Mouse (Mus musculus): ENCODE measurements at regions not wholly inside any gene's neighbourhood (a gene's known extent, or its start where the extent isn't known, plus 50 kb on each side); places are given as distances from the start of the nearest gene placed in this dataset.

GRCm38 (mm10) chr4:55194061-55194460 lies 155.8 kb upstream of the Rad23b start:
- Histone ChIP-seq H3K4me1 (ENCODE audit: control insufficient read depth, insufficient read depth, low read length) (peaks cover 10% of the 10 kb centered on the region), H3K27ac (ENCODE audit: insufficient read depth, low read depth, low read length) (no peak overlapping the region), H3K4me3 (ENCODE audit: insufficient read depth, low read length) (no peak overlapping the region)
- TF ChIP-seq POLR2A (IDR thresholded peaks at IDR 0.05; ENCODE audit: borderline replicate concordance, low read depth, low read length) = no peak
- TF ChIP-seq CTCF (IDR thresholded peaks at IDR 0.05; ENCODE audit: low read depth, low read length) = no peak

DNA sequence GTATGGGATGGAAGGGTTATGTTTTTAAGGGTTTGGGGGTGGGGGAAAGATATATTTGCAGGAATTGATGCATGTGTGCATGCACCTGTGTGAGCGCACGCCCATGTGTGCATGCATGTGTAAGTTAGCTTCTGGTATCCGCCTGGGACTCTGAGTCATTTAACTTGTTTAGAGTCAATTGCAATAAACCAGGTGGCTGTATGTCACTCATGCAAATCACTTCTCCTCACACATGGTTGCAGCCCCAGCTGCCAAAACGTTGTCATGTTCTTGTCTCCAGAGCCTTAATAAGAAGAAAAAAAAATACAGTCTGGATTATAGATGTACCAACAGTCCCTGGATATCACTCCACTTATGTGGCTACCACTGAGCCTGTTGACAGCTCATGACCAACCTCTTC lies 155.3 kb upstream of the Rad23b start:
- Histone ChIP-seq H3K4me3 (ENCODE audit: insufficient read depth, low read length) (no peak overlapping the region), H3K4me1 (ENCODE audit: control insufficient read depth, insufficient read depth, low read length) (peaks cover 10% of the 10 kb centered on the region), H3K27ac (ENCODE audit: insufficient read depth, low read depth, low read length) (no peak overlapping the region)
- no peak for TF ChIP-seq CTCF (IDR thresholded peaks at IDR 0.05; ENCODE audit: low read depth, low read length)
- TF ChIP-seq POLR2A (IDR thresholded peaks at IDR 0.05; ENCODE audit: borderline replicate concordance, low read depth, low read length) = no peak

DNA sequence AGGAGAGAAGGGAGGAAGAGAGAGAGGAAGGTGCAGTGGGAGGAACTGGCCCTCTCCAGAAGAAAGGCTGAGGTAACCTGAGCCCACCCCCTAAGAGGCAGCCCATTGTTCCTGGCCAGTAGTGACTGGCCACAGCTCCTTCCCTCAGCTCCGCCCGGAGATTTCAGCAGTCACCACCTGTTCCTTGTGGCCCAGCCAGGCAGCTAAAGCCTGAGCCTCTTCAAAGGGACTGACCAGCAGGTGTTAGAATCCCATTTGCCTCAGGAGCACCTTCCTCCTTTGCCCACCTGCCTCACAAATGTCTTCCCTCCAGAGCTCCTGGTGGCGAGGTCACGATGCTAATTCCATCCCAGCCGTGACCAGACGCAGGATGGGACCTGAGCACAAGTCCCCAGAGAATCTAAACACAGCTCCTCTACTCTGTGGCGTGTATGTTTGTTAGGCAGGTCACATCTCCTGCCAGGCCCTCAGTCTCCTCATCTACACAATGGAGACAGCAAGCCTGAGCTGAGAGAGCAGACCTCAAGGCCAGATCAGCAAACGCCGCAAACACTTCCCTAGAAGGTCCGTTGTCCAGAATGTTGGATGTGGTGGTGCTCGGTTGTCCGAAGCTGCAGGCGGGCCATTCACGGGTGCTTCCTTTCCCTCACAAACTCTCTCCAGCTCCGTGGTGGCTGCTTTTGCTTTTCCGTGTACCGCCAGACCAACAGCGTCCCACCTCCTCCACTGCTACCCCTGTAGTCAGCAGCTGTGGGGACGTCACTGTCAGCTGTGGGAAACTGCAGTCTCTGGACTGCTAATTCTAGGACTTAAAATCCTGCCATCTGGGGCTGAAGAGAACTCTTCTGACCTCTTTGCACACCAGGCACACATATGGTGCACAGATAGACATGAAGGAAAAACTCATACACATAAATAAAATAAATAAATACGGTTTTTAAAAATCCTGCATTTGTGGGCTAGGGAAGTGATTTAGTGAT lies 145.8 kb upstream of the Rad23b start:
- Histone ChIP-seq H3K4me1 (ENCODE audit: control insufficient read depth, insufficient read depth, low read length) (peaks cover 6% of the 10 kb centered on the region), H3K4me3 (ENCODE audit: insufficient read depth, low read length) (no peak overlapping the region), H3K27ac (ENCODE audit: insufficient read depth, low read depth, low read length) (no peak overlapping the region)
- TF ChIP-seq POLR2A (IDR thresholded peaks at IDR 0.05; ENCODE audit: borderline replicate concordance, low read depth, low read length) = no peak
- no peak for TF ChIP-seq CTCF (IDR thresholded peaks at IDR 0.05; ENCODE audit: low read depth, low read length)

- no peak for TF ChIP-seq POLR2A (IDR thresholded peaks at IDR 0.05; ENCODE audit: borderline replicate concordance, low read depth, low read length)
- TF ChIP-seq CTCF (IDR thresholded peaks at IDR 0.05; ENCODE audit: low read depth, low read length) = no peak
- Histone ChIP-seq H3K27ac (ENCODE audit: insufficient read depth, low read depth, low read length) (no peak overlapping the region), H3K4me1 (ENCODE audit: control insufficient read depth, insufficient read depth, low read length) (peaks cover 6% of the 10 kb centered on the region), H3K4me3 (ENCODE audit: insufficient read depth, low read length) (no peak overlapping the region)
Observed at GRCm38 (mm10) chr4:55206226-55206625, 143.6 kb upstream of the Rad23b start.

GRCm38 (mm10) chr4:55207749-55208385 lies 142.0 kb upstream of the Rad23b start:
- Histone ChIP-seq H3K27ac (ENCODE audit: insufficient read depth, low read depth, low read length) (no peak overlapping the region), H3K4me3 (ENCODE audit: insufficient read depth, low read length) (no peak overlapping the region), H3K4me1 (ENCODE audit: control insufficient read depth, insufficient read depth, low read length) (peaks cover 6% of the 10 kb centered on the region)
- TF ChIP-seq POLR2A (IDR thresholded peaks at IDR 0.05; ENCODE audit: borderline replicate concordance, low read depth, low read length) = no peak
- no peak for TF ChIP-seq CTCF (IDR thresholded peaks at IDR 0.05; ENCODE audit: low read depth, low read length)

DNA sequence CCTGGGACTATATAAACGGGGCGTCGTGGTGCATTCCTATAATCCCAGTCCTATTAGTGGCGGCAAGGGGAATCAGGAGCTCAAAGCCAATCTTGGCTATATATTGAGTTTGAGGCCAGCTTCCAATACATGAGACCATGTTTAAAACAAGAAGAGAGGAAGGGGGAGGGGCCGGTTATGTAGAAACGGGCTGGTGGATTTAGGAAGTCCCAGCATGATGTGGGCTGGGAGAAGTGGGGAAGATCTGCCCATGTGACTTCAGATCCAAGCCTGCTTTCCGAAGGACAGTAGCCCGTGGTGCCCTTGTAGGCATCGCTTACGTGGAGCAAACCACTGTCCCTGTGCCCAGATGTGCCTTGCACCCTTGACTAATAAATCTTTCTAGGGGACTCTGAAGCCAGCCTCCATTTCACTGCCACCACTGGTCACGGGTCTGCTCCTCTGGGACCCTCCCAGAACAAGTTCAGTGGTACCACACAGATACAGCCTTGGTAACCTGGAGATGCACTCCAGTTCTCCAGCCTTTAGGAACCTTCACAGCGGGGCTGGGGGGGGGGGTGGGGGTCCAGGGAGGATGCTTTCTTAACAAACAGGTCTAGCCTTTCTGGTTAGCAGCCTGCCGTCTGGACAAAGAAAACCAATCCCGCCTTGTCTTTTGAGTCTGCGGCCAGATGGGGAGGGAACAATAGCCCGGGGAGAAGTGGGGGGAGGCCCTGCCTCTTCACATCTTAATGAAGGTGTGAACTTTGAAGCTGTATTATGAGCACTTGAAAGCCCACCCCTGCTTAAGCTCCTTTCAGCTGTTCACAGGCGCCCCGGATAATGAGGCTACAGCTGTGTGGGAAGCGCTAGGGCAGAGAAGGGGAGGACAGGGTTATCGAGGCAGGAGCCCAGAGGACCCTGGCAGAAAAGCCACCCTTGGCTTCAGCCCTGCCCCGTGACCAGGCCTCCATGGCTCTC lies 141.2 kb upstream of the Rad23b start:
- TF ChIP-seq POLR2A (IDR thresholded peaks at IDR 0.05; ENCODE audit: borderline replicate concordance, low read depth, low read length) (no peak), CTCF (IDR thresholded peaks at IDR 0.05; ENCODE audit: low read depth, low read length) (no peak)
- peaks cover 6% of the 10 kb centered on the region for H3K4me1 ChIP-seq (ENCODE audit: control insufficient read depth, insufficient read depth, low read length)
- H3K4me3 ChIP-seq (ENCODE audit: insufficient read depth, low read length) = no peak overlapping the region
- no peak overlapping the region for H3K27ac ChIP-seq (ENCODE audit: insufficient read depth, low read depth, low read length)

DNA sequence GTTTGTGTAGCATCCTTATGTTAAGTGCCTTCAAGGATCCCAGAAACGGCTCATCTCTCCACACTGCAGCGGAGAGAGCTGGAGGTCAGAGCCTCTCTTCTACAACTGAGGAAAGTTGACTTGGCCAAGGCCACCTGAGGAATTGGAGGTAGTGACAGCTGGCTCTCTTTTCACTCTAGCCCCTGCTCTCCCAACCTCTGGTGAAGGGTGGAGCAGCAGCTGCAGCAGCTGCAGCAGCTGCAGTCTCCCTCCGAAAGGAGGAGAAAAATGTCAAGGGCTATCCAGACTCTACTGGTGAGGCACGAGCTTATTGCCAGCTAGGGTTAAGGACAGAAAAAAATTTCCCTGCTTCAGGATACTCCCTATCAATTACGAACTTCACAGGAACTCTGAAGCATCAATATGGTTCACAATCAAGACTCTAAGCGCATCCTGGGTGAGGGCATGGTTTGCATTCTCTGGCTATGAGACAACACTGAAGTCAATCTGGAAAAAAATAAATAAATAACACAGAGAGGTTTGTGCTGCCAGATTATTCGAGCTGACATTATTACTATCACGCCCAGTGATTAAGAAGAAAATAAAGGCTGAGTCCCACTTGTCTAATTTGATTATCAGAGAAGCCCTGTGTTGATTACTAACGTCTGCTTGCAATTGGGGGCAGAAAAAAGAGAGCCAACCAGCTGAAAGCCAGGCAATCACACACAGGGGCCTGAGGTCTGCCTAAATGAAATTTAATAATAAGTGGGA lies 134.2 kb upstream of the Rad23b start:
- Histone ChIP-seq H3K4me1 (ENCODE audit: control insufficient read depth, insufficient read depth, low read length) (peaks cover 2% of the 10 kb centered on the region; the same call in 1 of the 2 replicates), H3K4me3 (ENCODE audit: insufficient read depth, low read length) (no peak overlapping the region), H3K27ac (ENCODE audit: insufficient read depth, low read depth, low read length) (no peak overlapping the region)
- TF ChIP-seq POLR2A (IDR thresholded peaks at IDR 0.05; ENCODE audit: borderline replicate concordance, low read depth, low read length) (no peak), CTCF (IDR thresholded peaks at IDR 0.05; ENCODE audit: low read depth, low read length) (no peak)

DNA sequence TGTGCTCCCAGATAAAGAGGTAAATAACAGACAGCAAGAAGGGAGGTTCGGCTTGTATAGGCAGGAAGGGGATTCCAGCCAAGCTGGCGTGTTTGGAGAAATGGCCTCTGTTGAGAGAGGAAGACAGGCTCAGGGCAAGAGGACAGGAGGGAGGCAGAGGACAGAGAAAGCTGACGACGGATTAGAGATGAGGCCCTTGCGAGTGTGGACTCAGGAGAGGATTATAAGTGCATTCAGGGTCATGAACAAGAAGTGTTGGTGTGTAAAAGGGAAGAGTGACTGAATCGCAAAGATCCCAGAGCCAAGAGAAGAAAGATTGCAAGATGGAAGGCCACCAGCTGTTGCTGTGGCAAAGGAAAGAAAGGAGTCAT lies 133.7 kb upstream of the Rad23b start:
- Histone ChIP-seq H3K4me3 (ENCODE audit: insufficient read depth, low read length) (no peak overlapping the region), H3K4me1 (ENCODE audit: control insufficient read depth, insufficient read depth, low read length) (peaks cover 5% of the 10 kb centered on the region), H3K27ac (ENCODE audit: insufficient read depth, low read depth, low read length) (no peak overlapping the region)
- no peak for TF ChIP-seq POLR2A (IDR thresholded peaks at IDR 0.05; ENCODE audit: borderline replicate concordance, low read depth, low read length)

- no peak overlapping the region for H3K4me3 ChIP-seq (ENCODE audit: insufficient read depth, low read length)
- peaks cover 12% of the 10 kb centered on the region for H3K4me1 ChIP-seq (ENCODE audit: control insufficient read depth, insufficient read depth, low read length)
- TF ChIP-seq CTCF (IDR thresholded peaks at IDR 0.05; ENCODE audit: low read depth, low read length) (no peak), POLR2A (IDR thresholded peaks at IDR 0.05; ENCODE audit: borderline replicate concordance, low read depth, low read length) (no peak)
- no peak overlapping the region for H3K27ac ChIP-seq (ENCODE audit: insufficient read depth, low read depth, low read length)
Observed at GRCm38 (mm10) chr4:55225766-55226165, 124.1 kb upstream of the Rad23b start.

Measured in bone marrow macrophage, adult 2 months (primary cell).